Mouse (Mus musculus): ENCODE data around the gene Sipa1l3.

DNA sequence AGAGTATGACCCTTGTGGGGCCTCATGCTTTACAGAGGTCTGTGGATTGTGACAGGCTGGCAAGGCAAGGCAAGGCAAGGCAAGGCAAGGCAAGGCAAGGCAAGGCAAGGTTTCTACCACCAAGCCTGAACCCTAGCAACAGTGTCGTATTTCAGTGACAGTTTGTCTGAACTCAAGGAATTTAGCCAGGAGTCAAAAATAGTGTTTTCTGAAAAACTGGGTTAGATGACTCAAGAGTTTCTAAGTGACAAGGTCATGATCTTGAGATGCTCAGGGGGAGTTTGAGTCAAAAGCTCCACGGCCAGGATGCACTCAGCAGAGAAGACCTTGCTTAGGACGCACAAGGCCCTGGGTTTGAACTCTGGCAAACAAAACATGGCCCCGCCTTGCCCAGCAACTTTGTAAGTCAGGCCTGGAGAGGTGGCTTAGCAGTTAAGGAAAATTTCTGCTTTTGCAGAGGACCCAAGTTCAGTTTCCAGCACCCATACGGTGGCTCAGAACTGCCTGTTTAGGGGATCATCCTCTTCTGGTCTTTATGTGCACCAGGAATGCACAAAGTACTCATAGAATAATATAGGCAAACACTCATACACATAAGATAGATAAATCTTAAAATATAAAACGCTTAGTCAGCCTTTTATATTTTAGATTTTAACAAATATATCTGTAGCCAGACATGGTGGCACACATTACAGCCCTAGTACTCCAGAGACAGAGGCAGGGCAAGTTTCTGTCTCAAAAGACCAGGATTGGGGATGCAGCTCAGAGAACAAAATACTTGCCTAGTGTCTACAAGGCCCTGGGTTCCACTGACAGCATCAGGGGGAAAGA is 182.4 kb downstream of the Sipa1l3 start:
- TF ChIP-seq CTCF (IDR thresholded peaks at IDR 0.05; ENCODE audit: low read depth) (no peak), EP300 (optimal IDR thresholded peaks at IDR 0.05) (no peak)

Measured in stomach, postnatal 0 days (tissue).